Mouse (Mus musculus) forebrain, embryonic 12.5 days (tissue): ENCODE data around the gene Pdzd4. TPM values are rescaled to one million over a fixed set of nuclear protein-coding genes. Genes with fewer than 3 reads are reported as not detected.
A peak's percentile ranks its signal among the peaks of the same experiment; 100 is the strongest.

Experiments
- ATAC-seq: fragments of 200-750 bp; cut with Nextera tagmentation; 2 replicates; pipeline ENCODE4 v1.8.0; 2017; ENCODE audit warnings: moderate TSS enrichment; ENCODE audit not compliant: low FRiP score
- H3K27ac ChIP-seq: fragments of 300-500 bp; sonication (generic); 2 replicates; pipeline ENCODE4 v1.5.1; 2016; ENCODE audit warnings: mild to moderate bottlenecking
- H3K27me3 ChIP-seq: fragments of 300-500 bp; sonication (generic); 2 replicates; pipeline ENCODE4 v1.6.1; 2016; ENCODE audit warnings: mild to moderate bottlenecking
- H3K36me3 ChIP-seq: fragments of 300-500 bp; sonication (generic); replicated peaks from 2 replicates; pipeline ENCODE4 v1.6.1; 2016; ENCODE audit warnings: mild to moderate bottlenecking
- H3K4me1 ChIP-seq: fragments of 300-500 bp; sonication (generic); 2 replicates; pipeline ENCODE4 v1.6.1; 2016
- H3K4me2 ChIP-seq: fragments of 300-500 bp; sonication (generic); 2 replicates; pipeline ENCODE4 v1.6.1; 2016; ENCODE audit warnings: mild to moderate bottlenecking, moderate library complexity
- H3K4me3 ChIP-seq: fragments of 300-500 bp; sonication (generic); replicated peaks from 2 replicates; pipeline ENCODE4 v1.5.1; 2016; ENCODE audit warnings: mild to moderate bottlenecking
- H3K9ac ChIP-seq: fragments of 300-500 bp; sonication (generic); 2 replicates; pipeline ENCODE4 v1.6.1; 2016; ENCODE audit warnings: mild to moderate bottlenecking
- H3K9me3 ChIP-seq: fragments of 300-500 bp; sonication (generic); 2 replicates; pipeline ENCODE4 v1.6.1; 2016
- WGBS: fragments of 180-500 bp; shearing (Covaris S2); methylation state at CpG from one replicate; pipeline ENCODE4 v1.1.7; 2016; 5-methylcytosine and 5-hydroxymethylcytosine counted together
- polyA plus RNA-seq: library from polyadenylated mRNA; unstranded; fragments of >200 nt; fragmentation: Nextera tagmentation; extraction: Ambion mirVana; gene quantifications from 2 replicates; pipeline ENCODE4 v1.2.1, GENCODE M21; 2016

The Pdzd4 gene
- polyA plus RNA-seq, 1 experiment from 2014 or later: 2.6 TPM

- Histone ChIP-seq H3K4me1 (0 out of 2 replicates have a peak, but pooled peaks cover 3% of the 10 kb centered on the region), H3K9me3 (no peaks in the 10 kb centered on the region)
- WGBS: 54% methylated on average over 3 of the region's 3 CpGs
These were observed 8.0 kb downstream of the Pdzd4 start for GRCm38 (mm10) chrX:73816596-73817314.

GRCm38 (mm10) chrX:73815072-73815471, 9.7 kb downstream of the Pdzd4 start:
- Histone ChIP-seq H3K4me3 (peak overlapping the region; percentile 25), H3K4me1 (0 out of 2 replicates have a peak, but pooled peaks cover 3% of the 10 kb centered on the region)
- WGBS: 24% methylated on average over 11 of the region's 14 CpGs

More at GRCm38 (mm10) chrX:73816596-73817314, 8.0 kb downstream of the Pdzd4 start:
- no peak overlapping the region for H3K4me3 ChIP-seq
- H3K27ac ChIP-seq: no peak overlapping the region
- no peaks in the 10 kb centered on the region for H3K27me3 ChIP-seq
- ATAC-seq: no peak
- no peak overlapping the region for H3K4me2 ChIP-seq
- H3K36me3 ChIP-seq: no peaks in the 10 kb centered on the region
- no peak overlapping the region for H3K9ac ChIP-seq

DNA sequence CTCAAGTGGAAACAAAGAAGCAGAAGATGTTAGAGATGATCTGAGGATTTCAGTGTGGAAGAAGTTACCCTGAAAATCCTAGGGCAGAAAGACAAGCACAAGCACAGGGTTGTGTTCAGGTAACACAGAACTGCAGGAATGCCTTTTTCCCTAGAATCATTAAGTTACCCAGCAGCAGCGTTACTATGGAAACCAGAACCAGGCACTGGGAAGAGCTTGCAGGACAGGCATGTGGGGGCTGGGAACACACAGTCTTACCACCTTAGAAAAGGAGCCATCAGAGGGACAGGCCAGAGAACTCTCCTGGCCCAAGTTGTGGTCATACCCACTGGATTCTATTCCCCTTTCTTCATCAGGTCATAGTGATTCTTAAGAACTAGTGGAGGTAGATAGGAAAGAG, 19.0 kb downstream of the Pdzd4 start:
- Histone ChIP-seq H3K9ac (no peak overlapping the region), H3K4me1 (peaks cover 9% of the 10 kb centered on the region), H3K4me2 (no peak overlapping the region), H3K9me3 (no peaks in the 10 kb centered on the region), H3K27ac (no peak overlapping the region), H3K36me3 (no peaks in the 10 kb centered on the region), H3K27me3 (no peaks in the 10 kb centered on the region), H3K4me3 (no peak overlapping the region)
- 69% methylated on average over 1 of the region's 1 CpGs for WGBS
- ATAC-seq: peak; percentile 49; the same call in 1 of the 2 replicates

More at GRCm38 (mm10) chrX:73815072-73815471, 9.7 kb downstream of the Pdzd4 start:
- H3K27ac ChIP-seq: peak overlapping the region; percentile 53; the same call in 1 of the 2 replicates
- no peaks in the 10 kb centered on the region for H3K36me3 ChIP-seq
- peak; percentile 89 for ATAC-seq
- peak overlapping the region; percentile 45 for H3K4me2 ChIP-seq
- H3K9ac ChIP-seq: peak overlapping the region; percentile 44
- H3K27me3 ChIP-seq: no peaks in the 10 kb centered on the region
- no peaks in the 10 kb centered on the region for H3K9me3 ChIP-seq

DNA sequence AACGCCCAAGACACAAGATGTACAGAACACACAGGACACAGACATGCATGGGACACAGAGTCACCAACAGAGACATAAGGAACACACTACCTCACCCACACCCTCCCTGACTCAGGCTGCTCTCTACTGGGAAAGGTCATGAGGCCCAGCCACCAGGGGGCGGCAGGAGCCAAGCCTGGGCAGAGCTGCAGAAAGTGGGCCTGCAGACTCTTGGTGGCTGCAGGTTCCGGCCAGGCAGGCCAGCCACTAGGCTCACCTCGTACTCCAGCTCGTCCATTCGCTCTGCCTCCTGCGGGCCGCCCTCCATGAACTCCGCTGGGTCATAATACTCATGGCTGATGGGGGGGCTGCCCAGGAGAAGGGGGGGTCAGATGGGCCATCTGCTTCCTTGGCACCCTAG, 26.3 kb downstream of the Pdzd4 start:
- Histone ChIP-seq H3K27ac (no peak overlapping the region), H3K4me1 (no peaks in the 10 kb centered on the region), H3K4me2 (no peak overlapping the region), H3K9me3 (no peaks in the 10 kb centered on the region), H3K36me3 (peaks cover 13% of the 10 kb centered on the region; the same call in 1 of the 2 replicates), H3K9ac (no peak overlapping the region), H3K4me3 (no peak overlapping the region), H3K27me3 (no peaks in the 10 kb centered on the region)
- peak; percentile 77 for ATAC-seq
- 51% methylated on average over 9 of the region's 9 CpGs for WGBS

DNA sequence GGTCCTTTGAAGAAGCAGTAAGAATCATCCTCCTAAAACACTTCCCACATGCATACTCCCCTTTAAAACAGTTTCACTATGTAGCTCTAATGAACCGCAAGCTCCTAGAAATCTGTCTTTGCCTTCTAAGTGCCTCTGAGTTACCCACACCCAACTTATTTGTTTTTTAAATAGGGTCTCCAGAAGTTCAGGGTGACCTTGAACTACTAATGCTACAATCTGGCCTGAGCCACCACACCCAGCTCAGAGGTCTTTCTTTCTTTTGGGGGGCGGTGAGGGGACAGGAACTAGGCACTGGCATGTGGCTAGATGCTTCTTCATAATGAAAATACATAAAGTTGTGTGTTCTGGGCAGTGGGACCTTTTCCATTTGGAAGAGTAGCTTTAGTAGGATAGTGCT, 27.3 kb downstream of the Pdzd4 start:
- Histone ChIP-seq H3K4me2 (no peak overlapping the region), H3K4me1 (no peaks in the 10 kb centered on the region), H3K36me3 (peaks cover 13% of the 10 kb centered on the region; the same call in 1 of the 2 replicates), H3K9me3 (no peaks in the 10 kb centered on the region), H3K27ac (no peak overlapping the region), H3K27me3 (no peaks in the 10 kb centered on the region), H3K9ac (no peak overlapping the region), H3K4me3 (no peak overlapping the region)
- 85% methylated on average over 2 of the region's 2 CpGs for WGBS
- ATAC-seq: no peak

GRCm38 (mm10) chrX:73793505-73793904, 31.3 kb downstream of the Pdzd4 start:
- no peak overlapping the region for H3K4me3 ChIP-seq
- H3K9me3 ChIP-seq: no peaks in the 10 kb centered on the region
- H3K27ac ChIP-seq: peak overlapping the region; percentile 31; the same call in 1 of the 2 replicates
- no peak overlapping the region for H3K9ac ChIP-seq
- H3K4me1 ChIP-seq: peaks cover 1% of the 10 kb centered on the region
- WGBS: 22% methylated on average over 1 of the region's 1 CpGs
- H3K27me3 ChIP-seq: no peaks in the 10 kb centered on the region
- no peak overlapping the region for H3K4me2 ChIP-seq
- no peak for ATAC-seq
- H3K36me3 ChIP-seq: peaks cover 26% of the 10 kb centered on the region

DNA sequence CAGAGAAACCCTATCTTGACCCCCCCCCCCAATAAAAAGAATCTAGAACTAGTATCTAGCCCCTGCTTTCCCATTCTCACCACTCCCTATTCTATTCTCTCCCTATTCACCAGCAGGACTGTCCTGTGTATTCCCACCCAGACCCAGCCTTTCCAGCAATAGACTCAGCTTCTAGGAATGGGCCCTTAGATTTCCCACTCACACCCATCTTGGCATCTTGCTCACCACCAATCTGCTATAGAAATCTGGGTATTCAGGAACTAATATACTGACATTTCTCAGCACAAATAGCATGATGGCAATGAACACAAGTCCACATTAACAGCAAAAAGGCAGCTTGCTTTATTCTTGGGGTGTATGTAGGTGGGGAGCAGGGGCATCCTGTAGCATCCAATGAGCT, 31.7 kb downstream of the Pdzd4 start:
- Histone ChIP-seq H3K27ac (no peak overlapping the region), H3K9me3 (no peaks in the 10 kb centered on the region), H3K27me3 (no peaks in the 10 kb centered on the region), H3K4me2 (no peak overlapping the region), H3K4me3 (no peak overlapping the region), H3K4me1 (peaks cover 6% of the 10 kb centered on the region), H3K36me3 (peaks cover 26% of the 10 kb centered on the region), H3K9ac (no peak overlapping the region)
- ATAC-seq: no peak

DNA sequence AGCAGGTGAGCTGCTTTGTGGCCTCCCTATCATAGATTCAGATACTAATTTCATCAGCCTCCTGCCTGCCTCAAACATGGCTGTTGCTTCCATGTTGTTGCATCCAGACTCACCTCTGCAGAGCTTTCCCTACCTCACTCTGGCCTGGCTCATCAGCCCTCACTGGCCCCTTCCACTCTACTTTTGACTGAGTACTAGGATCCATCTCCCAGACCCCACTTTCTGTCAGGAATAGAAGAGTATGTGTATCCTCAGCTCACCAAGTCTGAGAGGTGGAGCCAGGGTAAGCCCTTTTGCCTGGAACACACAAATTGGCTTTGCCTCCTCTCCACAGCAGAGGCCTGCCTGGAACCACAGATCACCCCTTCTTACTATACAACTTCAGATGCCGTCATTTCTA, 36.3 kb downstream of the Pdzd4 start:
- WGBS: 89% methylated on average over 1 of the region's 1 CpGs
- no peaks in the 10 kb centered on the region for H3K9me3 ChIP-seq
- H3K4me2 ChIP-seq: peak overlapping the region; percentile 61; the same call in 1 of the 2 replicates
- H3K27me3 ChIP-seq: no peaks in the 10 kb centered on the region
- no peak for ATAC-seq
- no peak overlapping the region for H3K27ac ChIP-seq
- no peak overlapping the region for H3K9ac ChIP-seq
- peaks cover 13% of the 10 kb centered on the region; the same call in 1 of the 2 replicates for H3K36me3 ChIP-seq
- no peak overlapping the region for H3K4me3 ChIP-seq
- peaks cover 21% of the 10 kb centered on the region for H3K4me1 ChIP-seq

GRCm38 (mm10) chrX:73787225-73787558, 37.6 kb downstream of the Pdzd4 start:
- peaks cover 13% of the 10 kb centered on the region for H3K36me3 ChIP-seq
- WGBS: 23% methylated on average over 20 of the region's 22 CpGs
- H3K9me3 ChIP-seq: no peaks in the 10 kb centered on the region
- peak overlapping the region; percentile 54 for H3K4me3 ChIP-seq
- H3K4me1 ChIP-seq: peaks cover 21% of the 10 kb centered on the region
- H3K9ac ChIP-seq: peak overlapping the region; percentile 67
- ATAC-seq: peak; percentile 58
- no peaks in the 10 kb centered on the region for H3K27me3 ChIP-seq
- peak overlapping the region; percentile 61 for H3K4me2 ChIP-seq
- H3K27ac ChIP-seq: peak overlapping the region; percentile 76

DNA sequence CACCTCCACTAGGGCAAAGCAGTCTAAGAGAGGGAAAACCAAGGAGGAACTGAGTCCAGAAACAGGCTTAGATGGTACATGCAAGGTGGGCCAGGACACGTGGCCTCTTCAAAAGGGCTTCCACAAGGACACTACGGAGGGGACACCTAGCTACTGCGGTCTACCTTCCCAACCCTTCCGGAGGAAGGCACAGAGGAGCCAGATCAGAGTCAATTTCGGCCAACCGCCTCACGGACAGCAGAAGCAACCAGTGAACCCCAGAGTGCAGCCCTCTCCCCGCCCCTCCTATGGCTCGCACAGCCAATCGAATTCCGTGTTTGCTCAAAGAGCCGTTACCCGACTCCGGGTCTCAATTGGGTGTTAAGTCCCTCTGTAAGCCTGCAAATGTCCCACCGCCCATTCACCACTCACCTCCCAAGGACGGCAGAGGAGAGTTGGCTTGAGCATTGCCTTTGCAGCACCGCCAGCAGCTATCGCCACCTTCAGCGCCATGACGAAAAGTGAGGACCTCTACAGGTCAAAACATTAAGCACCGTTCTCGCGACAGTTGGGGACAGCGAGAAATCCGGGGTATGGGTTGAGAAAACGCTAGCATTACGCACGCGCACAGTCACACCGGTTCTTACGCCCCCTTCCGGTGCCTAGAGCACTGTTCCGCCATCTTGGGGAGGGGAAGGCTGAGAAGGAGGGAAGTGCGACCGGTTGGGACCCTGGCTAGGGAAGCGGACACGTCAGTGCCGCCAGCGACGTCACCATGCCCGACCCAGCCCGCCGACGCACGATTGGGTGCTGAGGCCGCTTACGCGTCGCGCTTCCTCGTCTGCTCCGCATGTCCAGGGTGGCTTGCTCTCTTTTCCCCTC, 38.2 kb downstream of the Pdzd4 start, which contains the start of the genes Idh3g and Ssr4:
Gene Idh3g, minus strand, starts transcription at position 534 of the 861 bp plus-strand sequence.
Gene Ssr4, plus strand, starts transcription at position 665 of the 861 bp plus-strand sequence.
- peak within 1 kb of the TSS; percentile 54 for H3K4me3 ChIP-seq
- H3K27me3 ChIP-seq: no peaks in the 10 kb centered on the region
- peak within 1 kb of the TSS; percentile 62 for H3K4me2 ChIP-seq
- peaks cover 16% of the 10 kb centered on the region for H3K36me3 ChIP-seq
- peak within 1 kb of the TSS; percentile 86 for H3K27ac ChIP-seq
- peaks cover 21% of the 10 kb centered on the region for H3K4me1 ChIP-seq
- WGBS: 25% methylated on average over 52 of the region's 52 CpGs
- ATAC-seq: peak; percentile 97
- no peaks in the 10 kb centered on the region for H3K9me3 ChIP-seq
- peak within 1 kb of the TSS; percentile 67 for H3K9ac ChIP-seq

DNA sequence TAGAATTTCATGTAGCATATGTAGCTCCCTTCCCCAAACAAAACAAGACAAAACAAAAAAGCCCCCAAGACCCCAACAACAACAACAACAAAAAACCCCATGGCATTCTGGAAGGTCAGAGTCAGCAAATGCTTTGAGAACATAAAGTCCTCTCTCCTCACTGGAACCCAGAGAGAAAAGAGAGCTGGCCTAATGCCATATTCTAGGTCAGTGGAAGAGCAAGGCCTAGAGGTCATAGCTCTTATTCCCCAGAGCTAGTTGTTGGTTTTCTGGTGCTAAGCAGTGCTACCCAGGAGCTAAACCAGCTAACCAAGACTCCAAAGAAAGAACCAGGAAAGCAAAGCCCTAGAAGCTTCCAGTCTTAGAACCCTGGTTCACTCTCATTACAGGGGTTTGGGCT, 39.1 kb downstream of the Pdzd4 start:
- H3K4me1 ChIP-seq: peaks cover 21% of the 10 kb centered on the region
- H3K4me2 ChIP-seq: peak overlapping the region; percentile 62
- H3K9me3 ChIP-seq: no peaks in the 10 kb centered on the region
- peak overlapping the region; percentile 54 for H3K4me3 ChIP-seq
- peak overlapping the region; percentile 64 for H3K9ac ChIP-seq
- H3K36me3 ChIP-seq: peaks cover 23% of the 10 kb centered on the region
- no peaks in the 10 kb centered on the region for H3K27me3 ChIP-seq
- ATAC-seq: no peak
- H3K27ac ChIP-seq: peak overlapping the region; percentile 86; the same call in 1 of the 2 replicates

DNA sequence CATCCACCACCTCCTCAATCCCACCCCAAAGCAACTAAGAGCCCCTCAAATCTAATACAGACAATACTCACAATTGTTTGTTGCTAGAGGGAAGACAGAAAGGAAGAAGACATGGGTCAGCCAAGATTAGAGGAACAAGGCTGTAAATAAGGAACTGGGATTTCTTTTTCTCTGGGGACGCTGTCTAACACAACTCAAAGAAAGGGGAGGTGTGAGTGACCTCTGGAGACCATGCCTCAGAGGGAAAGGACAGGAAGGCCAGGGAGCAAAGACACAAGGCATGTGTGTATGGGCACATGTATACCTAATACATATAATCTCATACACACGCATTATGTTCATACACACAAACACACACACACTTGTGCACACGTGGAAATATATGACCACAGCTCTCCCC, 42.5 kb downstream of the Pdzd4 start:
- H3K36me3 ChIP-seq: peaks cover 41% of the 10 kb centered on the region
- H3K9ac ChIP-seq: no peak overlapping the region
- no peak overlapping the region for H3K4me3 ChIP-seq
- ATAC-seq: no peak
- H3K4me2 ChIP-seq: no peak overlapping the region
- WGBS: 92% methylated on average over 3 of the region's 3 CpGs
- H3K27ac ChIP-seq: no peak overlapping the region
- no peaks in the 10 kb centered on the region for H3K27me3 ChIP-seq
- H3K4me1 ChIP-seq: peaks cover 12% of the 10 kb centered on the region
- H3K9me3 ChIP-seq: no peaks in the 10 kb centered on the region
